Mouse (Mus musculus) c-Kit-positive CD71-negative TER-119-negative erythroid progenitor cells, embryonic 14.5 days (primary cell): ENCODE results near the gene Corin.

Source experiments
- DNase-seq: peaks from one replicate; pipeline ENCODE4 v3.0.0-alpha.2; 2013; ENCODE audit warnings: low read depth

Gene Corin

DNA sequence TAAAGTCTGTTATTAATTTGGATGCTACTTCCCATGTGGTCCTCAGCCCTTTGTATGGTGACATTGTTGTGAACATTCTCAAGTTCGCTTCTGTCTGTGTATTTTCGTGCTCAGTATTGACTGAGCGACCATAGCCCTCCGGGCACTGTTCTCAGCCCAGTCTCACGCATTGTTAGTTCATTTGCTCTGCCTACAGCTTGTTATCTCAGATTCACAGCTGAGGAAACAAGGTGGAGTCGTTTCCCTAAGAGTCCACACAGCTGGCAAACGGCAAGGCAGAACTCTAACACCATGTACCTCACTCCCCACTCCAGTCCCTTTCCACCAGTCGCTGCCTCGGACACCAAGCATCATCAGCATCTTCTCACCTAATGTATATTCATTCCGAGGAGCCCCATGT lies 63.1 kb downstream of the Corin start:
- no peak for DNase-seq

DNA sequence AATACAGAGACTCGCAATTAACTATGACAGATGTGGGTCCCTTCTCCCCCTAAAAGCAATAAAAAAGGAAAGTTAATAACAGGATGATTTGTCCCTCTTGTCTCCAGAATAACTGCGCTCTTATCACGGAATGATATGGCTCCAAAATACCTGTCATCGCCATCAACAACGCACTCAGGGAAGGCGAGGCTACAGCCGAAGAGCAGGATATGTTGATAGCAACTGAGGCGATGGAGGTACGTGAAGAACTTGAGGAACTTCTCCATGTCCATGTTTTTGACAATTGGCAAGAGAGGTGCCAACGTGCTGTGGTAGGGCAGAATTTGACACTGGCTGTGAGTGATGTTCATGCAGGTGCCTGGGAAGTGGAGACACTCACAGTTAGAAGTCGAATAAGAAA lies 69.2 kb downstream of the Corin start:
- no peak for DNase-seq

DNA sequence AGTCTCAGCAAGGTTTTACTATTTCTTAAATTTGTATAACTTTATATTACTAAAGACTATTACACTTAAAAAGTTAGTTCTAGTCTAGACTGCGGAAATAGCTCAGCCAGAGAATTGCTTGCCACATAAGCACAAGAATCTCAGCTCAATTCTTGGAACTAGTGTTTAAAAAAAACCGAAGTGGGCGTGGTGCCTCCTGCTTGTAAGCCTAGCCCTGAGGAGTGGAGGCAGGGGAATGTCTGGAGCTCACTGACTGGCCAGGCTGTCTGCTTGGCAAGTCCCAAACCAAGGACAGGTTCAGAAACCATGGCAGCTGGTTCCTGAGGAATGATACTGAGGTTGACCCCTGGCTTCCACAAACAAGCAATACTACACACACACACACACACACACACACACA lies 72.4 kb downstream of the Corin start:
- DNase-seq, result no peak

DNA sequence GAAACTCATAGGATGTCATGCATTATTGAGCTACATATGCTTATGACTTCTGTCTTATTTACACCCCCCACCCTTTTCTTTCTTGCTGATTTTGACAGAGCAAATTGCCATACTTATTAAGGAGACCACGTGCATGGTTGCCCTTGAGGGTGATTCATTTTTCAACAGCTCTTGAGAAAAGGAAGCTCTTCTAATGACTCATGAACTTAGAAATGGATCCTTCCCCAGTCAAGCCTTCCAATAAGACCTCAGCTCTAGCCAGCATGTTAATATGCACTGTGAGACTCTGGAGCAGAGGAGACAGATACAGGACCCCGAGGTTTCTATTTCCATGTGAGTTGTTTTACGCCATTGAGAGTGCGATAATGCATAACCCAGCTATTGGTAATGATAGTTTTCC lies 76.7 kb downstream of the Corin start:
- no peak for DNase-seq

DNA sequence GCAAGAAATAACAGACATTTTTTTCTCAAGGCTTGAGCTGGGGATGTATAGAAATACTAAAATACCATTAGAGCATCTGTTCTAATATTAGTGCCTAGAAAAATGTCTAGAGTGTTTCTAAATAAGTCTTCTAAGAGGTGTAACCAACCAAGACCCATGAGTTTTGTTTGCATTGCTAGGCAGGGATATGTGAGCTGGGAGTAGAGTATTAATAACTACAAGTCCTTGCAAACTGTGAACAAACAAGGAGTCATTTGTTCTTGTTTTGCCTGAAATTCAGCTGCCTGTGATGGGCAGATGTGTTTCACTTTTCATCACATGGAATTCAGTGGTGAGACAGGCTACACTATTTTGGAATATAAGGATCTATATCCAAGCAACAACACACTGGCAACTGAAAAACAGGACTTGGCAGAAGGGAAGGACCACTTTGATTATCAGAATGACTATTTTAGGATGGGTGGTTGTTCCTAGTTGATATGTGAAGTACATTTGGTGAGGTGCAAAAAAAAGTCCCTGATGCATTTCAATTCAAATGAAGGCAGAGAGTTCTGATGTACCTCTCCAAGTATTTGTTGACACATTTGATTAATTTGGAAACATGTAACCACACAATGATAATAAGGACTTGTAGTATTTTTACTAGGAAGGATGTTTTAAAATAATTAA lies 78.8 kb downstream of the Corin start:
- DNase-seq, result no peak

DNA sequence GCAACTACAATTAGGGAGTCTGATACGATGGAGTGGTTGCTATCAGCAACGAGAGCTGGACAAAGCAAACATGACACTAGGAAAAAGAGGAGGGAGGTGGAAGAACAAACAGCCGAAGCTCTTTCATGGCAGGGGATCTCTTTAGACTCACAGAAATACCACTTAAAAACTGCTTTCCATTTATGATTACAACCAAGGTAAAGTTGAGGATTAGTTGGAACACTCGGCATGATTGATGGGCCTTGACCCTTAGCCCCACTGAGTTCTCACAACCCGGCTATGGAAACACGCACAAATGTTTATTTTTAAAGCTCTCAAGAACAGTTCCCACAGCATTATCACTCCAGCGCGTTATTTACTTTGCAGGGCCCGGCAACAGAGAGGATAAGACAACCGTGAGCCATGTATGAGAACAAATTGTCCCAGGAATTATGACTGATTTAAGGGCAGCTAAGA lies 92.4 kb downstream of the Corin start:
- DNase-seq, result no peak

DNA sequence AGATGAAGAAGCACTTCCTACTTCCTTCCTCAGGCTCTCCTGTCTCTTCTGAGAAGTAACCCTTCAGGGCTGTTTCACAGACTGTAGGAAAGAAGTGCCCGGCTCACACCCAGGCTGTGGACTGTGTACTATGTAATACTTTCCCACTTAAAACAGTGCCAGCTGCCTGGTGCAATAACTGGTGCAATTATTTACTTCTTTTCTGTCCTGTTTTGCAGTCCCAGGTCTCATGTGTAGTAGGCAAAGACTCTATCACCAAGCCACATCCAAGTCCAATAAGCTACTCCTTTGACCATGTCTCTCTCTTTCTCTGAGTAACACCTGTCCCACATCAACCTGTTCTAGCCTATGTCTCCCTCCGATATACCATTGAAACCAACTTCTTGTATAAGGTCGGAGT lies 93.4 kb downstream of the Corin start:
- no peak for DNase-seq

DNA sequence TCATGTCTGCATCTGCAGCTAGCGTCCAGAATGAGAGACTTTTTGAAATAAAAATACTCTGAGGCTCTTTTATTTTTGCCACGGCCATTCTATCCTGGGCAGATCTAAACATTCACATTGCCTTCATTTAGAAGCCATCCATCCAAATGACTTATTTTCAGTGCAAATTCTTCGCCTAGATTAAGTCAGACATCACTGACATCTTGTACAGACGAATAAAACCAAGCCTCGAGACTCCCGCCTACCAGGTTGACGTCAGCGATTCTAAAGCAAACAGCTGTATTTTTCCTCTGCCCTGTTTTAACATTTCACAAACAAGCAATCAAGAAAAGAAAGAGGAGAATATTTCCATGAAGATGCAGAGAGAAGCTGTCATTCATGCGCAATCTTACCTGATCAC lies 100.9 kb downstream of the Corin start:
- DNase-seq, result no peak

DNA sequence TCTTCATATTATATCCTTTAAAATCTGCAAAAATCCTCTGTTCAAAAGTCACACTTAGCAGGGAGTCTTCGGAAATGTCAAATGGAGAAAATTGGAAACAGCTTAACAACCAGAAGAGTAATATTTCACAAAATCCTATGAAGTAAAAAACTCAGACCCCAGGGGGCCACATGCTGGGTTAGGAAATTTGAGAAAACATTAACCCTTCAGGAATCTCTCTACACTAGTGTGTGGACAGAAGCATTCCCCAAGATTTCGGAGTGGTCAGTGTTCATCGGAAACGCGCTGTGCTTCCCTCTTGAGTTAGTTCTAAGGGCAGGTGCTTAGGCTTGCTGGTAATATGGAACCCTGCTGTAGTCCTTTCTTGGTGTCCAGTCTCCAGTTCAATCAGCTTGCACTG lies 101.4 kb downstream of the Corin start:
- DNase-seq, result no peak

DNA sequence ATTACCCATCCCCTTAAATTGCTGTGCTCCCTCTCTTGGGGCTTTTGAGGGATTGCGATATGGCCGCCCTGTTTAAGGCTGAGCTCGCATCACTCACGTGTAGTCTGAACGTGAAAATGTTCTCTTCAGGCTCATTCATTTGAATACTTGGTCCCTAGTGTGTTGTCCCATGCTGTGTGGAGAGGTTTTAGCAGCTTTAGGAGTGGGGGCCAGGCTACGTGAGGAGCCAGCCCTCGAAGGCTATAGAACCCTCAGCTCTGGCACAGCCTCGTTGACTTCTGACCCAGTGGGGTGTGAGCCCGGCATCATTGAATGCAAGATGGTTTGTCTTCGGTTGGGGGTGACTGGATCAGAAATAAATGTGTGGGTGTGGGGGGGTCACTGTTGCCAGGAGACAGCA lies 102.5 kb downstream of the Corin start:
- no peak for DNase-seq

DNA sequence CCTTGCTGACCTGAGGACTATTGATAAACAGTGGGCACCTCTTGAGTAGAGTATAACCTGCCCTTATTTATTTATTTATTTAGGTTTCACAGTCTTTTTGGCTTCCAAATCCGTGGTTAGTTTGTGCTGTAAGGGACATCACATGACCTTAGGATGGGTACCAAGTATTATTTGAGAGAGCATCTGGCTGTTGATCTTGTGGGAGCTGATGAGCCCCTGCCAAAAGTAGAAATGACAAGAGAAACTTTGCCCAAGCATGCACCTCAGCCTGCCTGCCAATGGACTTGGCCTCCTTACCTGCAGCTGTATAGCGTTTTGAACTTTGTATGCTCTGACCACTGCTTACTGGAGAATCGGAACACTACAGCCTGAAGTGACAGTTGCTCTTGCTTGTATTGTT lies 103.0 kb downstream of the Corin start:
- DNase-seq, result no peak

DNA sequence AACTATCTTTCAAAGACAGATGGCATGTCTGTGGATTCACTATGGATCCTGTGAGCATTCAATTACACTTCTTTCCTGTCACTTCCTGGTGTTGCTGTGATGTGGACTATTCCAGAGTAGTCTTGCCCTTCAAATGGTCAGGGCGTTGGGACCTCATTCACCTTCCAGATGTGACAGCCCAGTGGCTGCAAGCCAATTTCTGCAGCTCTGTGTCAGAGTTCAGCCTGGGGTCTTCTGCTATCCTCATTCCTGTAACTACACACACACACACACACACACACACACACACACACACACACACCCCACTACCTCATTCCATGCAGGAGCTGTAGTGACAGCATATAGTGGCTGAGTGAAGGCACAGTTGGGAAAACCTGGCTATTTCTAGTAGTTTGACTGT lies 122.1 kb downstream of the Corin start:
- DNase-seq, result no peak

DNA sequence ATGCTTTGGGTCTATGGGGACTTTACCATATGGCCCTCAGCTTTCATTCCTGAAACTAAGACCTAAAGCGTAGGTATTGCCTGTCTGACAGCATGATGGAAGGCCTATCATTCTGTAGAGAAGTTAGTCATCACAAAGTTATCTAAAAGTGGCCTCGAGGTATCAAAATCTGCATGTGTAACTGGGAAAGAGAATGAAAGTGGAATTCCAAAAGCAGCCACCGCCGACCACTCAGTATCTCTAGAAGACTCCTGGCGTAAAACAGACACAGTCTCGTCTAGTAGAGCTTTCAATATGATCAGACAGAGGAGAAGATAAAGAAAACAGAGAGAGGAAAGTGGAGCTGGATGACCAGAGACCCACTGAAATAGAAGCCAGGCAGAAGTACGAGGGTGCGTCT lies 123.7 kb downstream of the Corin start:
- DNase-seq, result no peak

DNA sequence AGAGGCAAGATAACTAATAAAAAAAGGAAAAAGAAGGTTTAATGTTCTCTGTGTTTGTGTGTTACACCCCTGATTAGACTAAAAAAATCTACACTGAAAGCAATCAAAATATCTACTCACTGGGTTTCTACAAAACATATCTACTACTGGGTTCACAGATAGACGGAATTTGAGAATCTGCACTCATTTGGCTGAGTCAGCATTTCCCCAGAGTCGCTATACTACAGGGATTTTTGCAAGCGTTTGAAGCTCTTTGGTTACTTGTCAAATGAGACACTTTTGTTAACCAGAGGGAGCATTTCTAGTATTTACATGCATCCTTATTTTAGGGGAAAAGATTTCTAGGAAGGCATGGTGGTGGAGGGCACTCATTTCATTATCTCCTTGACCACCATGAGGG lies 136.3 kb downstream of the Corin start:
- DNase-seq, result no peak

DNA sequence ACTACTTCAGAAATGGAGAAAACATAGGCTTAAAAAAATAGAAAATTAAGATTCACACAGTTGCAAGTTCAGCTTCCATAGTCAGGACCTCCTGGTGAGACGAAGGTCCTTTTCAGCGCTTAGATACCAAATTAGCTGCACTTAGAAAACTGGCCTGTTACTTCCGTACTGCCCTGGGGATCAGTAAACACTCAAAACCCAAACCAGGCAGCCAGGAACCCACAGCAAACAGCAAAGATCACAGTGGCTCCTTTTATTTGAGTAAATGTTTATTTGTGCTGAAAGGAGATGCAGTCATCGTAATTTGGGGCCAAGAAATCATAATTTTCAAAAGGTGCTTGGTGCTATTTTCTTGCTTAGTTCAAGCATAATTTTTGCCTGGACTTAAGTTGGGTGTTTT lies 138.5 kb downstream of the Corin start:
- no peak for DNase-seq

DNA sequence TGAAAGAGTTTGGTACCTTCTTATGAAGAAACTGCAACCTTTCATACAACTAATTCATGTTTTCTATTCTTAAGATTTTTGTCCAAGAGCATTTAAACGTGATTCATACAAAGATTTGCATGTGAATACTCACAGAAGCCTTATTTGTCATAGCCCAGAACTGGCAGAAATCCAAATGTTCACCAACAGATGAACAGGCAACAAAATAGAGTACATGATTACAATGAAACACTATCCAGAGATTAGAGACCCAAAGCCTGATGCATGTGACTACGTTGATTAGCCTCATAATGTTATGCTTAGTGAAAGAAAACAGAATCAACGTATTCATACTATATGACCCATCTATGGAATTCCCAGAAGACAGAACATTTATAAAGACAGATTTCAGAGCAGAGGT lies 140.4 kb downstream of the Corin start:
- DNase-seq, result no peak

DNA sequence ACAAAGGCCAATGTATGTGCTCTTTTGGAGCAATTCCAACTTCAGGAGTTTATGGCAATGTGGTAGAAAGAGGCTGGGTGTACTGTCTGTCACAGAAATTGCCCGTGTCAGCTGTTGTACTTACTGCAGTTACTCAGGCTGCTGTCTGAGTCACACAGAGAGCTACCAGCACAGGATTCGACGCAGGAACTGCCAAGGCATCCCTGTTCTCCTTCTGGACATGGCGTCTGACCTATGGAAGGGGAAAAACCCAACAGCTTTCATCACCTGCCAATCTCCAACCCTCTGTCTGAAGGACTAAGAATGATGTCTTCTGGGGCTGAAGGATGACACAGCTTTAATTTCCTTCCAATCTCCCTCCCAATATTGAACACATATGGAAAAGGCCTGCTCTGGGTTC lies 150.5 kb downstream of the Corin start:
- DNase-seq, result no peak

DNA sequence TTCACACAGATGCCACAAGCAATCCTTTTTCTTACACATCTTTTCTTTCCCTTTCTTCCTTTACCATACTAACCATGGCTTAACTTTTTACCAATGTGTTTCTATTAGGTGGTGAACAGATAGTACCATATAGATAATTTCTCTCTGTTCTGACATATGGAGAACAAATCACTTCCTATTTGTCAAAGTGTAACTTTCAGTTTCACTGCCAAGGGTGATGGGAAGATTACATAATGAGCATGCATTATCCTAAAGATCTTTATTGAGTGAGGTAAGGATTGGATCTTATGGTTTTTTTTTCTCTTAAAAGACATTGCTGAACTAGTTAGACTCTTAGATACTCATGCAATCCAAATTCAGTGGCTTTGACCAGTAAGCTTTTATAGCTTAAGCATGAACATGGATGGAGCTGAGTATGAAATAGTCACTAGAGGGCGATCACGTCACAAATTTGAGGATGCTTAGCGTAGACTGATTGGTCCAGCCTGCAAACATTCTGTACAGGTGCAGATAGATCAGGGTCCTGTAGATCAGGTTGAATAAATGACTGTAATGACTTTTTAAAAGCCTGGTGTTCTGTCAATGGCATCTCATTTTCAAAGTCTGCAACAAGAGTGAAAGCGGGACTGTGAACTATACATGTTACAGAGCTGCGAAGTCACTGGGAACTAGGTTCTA lies 154.1 kb downstream of the Corin start:
- peak; percentile 44 for DNase-seq

DNA sequence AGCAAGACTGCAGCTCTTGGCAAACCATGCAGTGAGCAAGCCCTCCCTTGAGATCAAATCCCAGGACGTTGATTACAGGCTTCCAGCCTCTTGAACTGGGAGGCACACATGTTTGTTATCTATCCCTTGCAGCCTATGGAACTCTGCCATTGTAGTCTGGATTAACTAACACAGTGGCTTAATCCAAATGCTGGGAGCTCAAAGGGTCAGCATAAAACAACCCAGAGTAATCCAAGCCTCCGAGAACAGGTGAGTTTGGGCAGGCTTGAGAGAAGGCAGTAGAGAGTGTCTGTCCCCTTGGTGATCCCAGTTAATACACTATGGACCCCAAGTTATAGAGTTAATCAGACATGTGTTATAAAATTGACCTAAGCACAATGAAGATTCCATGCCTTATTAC lies 155.7 kb downstream of the Corin start:
- DNase-seq, result no peak

DNA sequence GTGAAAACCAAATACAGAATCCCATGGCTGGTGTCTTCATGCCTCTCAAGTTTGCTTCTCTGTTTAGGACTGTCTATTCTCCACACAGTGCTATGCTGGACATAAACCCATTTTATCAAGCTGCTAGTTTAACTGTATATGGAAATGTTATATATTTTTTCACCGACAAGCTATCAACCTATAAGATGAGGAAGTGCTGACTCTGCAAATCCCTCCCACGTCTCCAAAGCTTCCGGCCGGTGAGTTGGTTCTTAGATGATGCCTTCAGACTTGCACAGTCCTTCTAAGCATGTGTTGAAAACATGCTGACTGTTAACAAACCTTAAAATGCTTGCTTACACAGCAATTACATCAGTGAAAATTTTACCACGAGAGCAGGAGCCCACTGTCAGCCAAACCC lies 168.4 kb downstream of the Corin start:
- no peak for DNase-seq

DNA sequence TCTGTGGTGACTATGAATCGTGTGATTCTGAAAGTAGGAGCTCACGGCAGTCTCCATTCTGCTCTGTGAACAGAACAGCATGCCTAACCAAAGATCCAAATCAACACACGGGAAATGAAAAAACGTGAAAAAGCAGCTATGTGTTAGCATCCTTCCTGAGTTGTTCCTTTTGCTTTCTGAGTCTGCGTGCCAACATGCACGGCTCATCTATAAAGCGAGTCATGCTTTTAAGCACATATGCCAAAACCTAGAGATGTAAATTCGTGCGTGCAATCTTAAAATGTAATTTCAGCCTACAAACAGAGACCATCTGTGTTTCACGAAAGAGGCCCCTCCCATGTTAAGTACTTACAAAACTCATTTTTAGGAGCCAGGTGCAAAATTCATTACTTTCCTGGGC lies 171.4 kb downstream of the Corin start:
- no peak for DNase-seq

DNA sequence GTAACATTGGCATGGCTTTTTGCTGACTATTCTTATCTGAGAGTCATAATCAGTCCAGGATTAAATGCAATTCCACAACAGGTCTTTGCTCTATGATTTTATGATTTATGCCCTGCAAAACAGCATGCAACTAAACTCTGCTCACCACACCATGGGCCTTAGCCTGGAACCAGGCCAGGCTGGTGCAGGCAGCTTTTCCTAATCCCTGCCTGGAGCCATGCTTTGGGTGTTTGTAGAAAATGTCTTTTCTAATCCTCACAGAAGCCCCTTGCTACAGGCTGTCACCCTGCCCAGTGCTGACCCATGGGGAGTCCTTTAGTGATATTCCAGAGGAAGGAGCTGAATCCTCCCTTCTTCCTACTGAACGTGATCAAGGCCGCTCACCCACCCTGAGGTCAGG lies 173.1 kb downstream of the Corin start:
- no peak for DNase-seq

DNA sequence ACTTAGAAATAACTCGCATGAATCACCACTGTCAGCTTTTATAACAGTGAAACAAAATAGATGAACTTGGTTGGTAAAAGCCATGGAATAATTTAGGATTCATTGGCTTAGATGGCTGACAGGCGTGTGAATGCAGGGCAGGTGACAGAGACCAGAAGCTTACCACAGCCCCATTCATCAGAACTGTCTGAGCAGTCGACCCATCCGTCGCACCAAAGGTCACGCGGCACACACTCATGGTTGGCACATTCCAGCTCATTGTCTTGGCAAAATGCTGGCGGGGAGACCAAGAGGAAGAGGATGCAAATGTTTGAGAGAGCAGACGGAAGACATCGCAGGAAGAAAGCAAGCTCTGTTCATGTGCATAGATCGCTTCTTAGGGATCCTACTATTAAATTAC lies 173.6 kb downstream of the Corin start:
- no peak for DNase-seq

DNA sequence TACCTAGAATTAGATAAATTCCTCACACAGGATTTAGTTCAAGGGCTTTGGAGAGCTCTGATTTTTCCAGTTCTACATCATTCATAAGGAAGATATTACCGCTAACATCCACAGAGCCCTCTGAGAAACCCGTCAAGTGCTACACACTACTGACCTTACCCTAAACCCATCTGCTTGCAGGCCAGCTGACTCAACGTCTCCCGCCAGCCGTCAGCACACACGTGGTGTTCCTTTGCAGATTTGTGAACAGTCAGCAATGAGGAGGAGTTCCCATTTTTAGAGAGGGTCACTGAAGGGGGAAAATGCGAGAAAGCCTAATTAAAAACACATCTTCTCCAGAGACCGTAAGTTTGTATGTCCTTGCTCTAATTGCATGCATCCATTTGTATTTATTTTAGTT lies 174.8 kb downstream of the Corin start:
- no peak for DNase-seq
